Mouse (Mus musculus) heart, embryonic 11.5 days (tissue): ENCODE data around the gene Pomt1. TPM values are rescaled to one million over a fixed set of nuclear protein-coding genes. Genes with fewer than 3 reads are reported as not detected.
A peak's percentile ranks its signal among the peaks of the same experiment; 100 is the strongest.

Experiments used
- ATAC-seq: fragments of 200-750 bp; cut with Nextera tagmentation; replicated peaks from 2 replicates; pipeline ENCODE4 v1.8.0; 2017; ENCODE audit warnings: moderate library complexity; ENCODE audit not compliant: insufficient number of reproducible peaks, low FRiP score, low TSS enrichment
- H3K27ac ChIP-seq: fragments of 300-500 bp; sonication (generic); 2 replicates; pipeline ENCODE4 v1.5.1; 2014; ENCODE audit warnings: mild to moderate bottlenecking, low read depth, low read length
- H3K27me3 ChIP-seq: fragments of 300-500 bp; sonication (generic); 2 replicates; pipeline ENCODE4 v1.6.1; 2014; ENCODE audit warnings: mild to moderate bottlenecking, low read length, mixed read lengths; ENCODE audit not compliant: control insufficient read depth, insufficient read depth
- H3K36me3 ChIP-seq: fragments of 300-500 bp; sonication (generic); 2 replicates; pipeline ENCODE4 v1.6.1; 2014; ENCODE audit warnings: mild to moderate bottlenecking, low read length, moderate library complexity, mixed read lengths; ENCODE audit not compliant: control insufficient read depth, insufficient read depth
- H3K4me1 ChIP-seq: fragments of 300-500 bp; sonication (generic); 2 replicates; pipeline ENCODE4 v1.6.1; 2014; ENCODE audit warnings: low read length; ENCODE audit not compliant: control insufficient read depth, insufficient read depth
- H3K4me2 ChIP-seq: fragments of 300-500 bp; sonication (generic); 2 replicates; pipeline ENCODE4 v1.6.1; 2014; ENCODE audit warnings: mild to moderate bottlenecking, moderate library complexity
- H3K4me3 ChIP-seq: fragments of 300-500 bp; sonication (generic); 2 replicates; pipeline ENCODE4 v1.5.1; 2014; ENCODE audit warnings: low read depth, low read length
- H3K9ac ChIP-seq: fragments of 300-500 bp; sonication (generic); 2 replicates; pipeline ENCODE4 v1.6.1; 2014; ENCODE audit warnings: mild to moderate bottlenecking, low read depth, low read length, moderate library complexity
- H3K9me3 ChIP-seq: fragments of 300-500 bp; sonication (generic); replicated peaks from 2 replicates; pipeline ENCODE4 v1.6.1; 2016; ENCODE audit warnings: low read length; ENCODE audit not compliant: control insufficient read depth
- WGBS: fragments of 180-500 bp; shearing (Covaris S2); extraction: QIAGEN DNeasy Blood & Tissue Kit; methylation state at CpG from one replicate; pipeline ENCODE4 v1.1.7; 2014; ENCODE audit not compliant: insufficient replicate concordance; 5-methylcytosine and 5-hydroxymethylcytosine counted together
- polyA plus RNA-seq: library from polyadenylated mRNA; unstranded; fragments of >200 nt; fragmentation: Nextera tagmentation; extraction: Ambion mirVana; gene quantifications from 2 replicates; pipeline ENCODE4 v1.2.1, GENCODE M21; 2014

The Pomt1 gene
- polyA plus RNA-seq, 1 experiment from 2014 or later: 15.3 TPM

GRCm38 (mm10) chr2:32251791-32252527 lies 15.6 kb downstream of the Pomt1 start:
- H3K4me2 ChIP-seq: no peak overlapping the region

GRCm38 (mm10) chr2:32252658-32253057 lies 16.3 kb downstream of the Pomt1 start:
- 85% methylated on average over 5 of the region's 5 CpGs for WGBS
- no peak for ATAC-seq
- Histone ChIP-seq H3K36me3 (peaks cover 8% of the 10 kb centered on the region), H3K4me1 (no peaks in the 10 kb centered on the region), H3K4me3 (no peak overlapping the region), H3K27ac (no peak overlapping the region), H3K27me3 (no peaks in the 10 kb centered on the region), H3K4me2 (no peak overlapping the region), H3K9me3 (no peaks in the 10 kb centered on the region), H3K9ac (no peak overlapping the region)

More at GRCm38 (mm10) chr2:32251791-32252527, 15.6 kb downstream of the Pomt1 start:
- Histone ChIP-seq H3K9me3 (no peaks in the 10 kb centered on the region), H3K27ac (no peak overlapping the region), H3K36me3 (peaks cover 8% of the 10 kb centered on the region), H3K9ac (no peak overlapping the region), H3K27me3 (no peaks in the 10 kb centered on the region), H3K4me1 (no peaks in the 10 kb centered on the region), H3K4me3 (no peak overlapping the region)
- no peak for ATAC-seq
- WGBS: 78% methylated on average over 12 of the region's 12 CpGs

- Histone ChIP-seq H3K4me2 (no peak overlapping the region), H3K36me3 (peaks cover 12% of the 10 kb centered on the region), H3K27ac (no peak overlapping the region), H3K4me1 (no peaks in the 10 kb centered on the region), H3K4me3 (no peak overlapping the region), H3K9ac (no peak overlapping the region), H3K27me3 (no peaks in the 10 kb centered on the region), H3K9me3 (no peaks in the 10 kb centered on the region)
- 37% methylated on average over 1 of the region's 1 CpGs for WGBS
- no peak for ATAC-seq
Measured at GRCm38 (mm10) chr2:32253352-32253751, 17.0 kb downstream of the Pomt1 start.

GRCm38 (mm10) chr2:32254563-32254962 lies 18.2 kb downstream of the Pomt1 start:
- no peak overlapping the region for H3K27ac ChIP-seq
- no peaks in the 10 kb centered on the region for H3K27me3 ChIP-seq
- 78% methylated on average over 5 of the region's 5 CpGs for WGBS
- no peaks in the 10 kb centered on the region for H3K9me3 ChIP-seq
- H3K4me2 ChIP-seq: no peak overlapping the region
- H3K9ac ChIP-seq: no peak overlapping the region
- peaks cover 12% of the 10 kb centered on the region for H3K36me3 ChIP-seq
- H3K4me1 ChIP-seq: peaks cover 8% of the 10 kb centered on the region
- H3K4me3 ChIP-seq: no peak overlapping the region
- ATAC-seq: no peak

- no peak overlapping the region for H3K27ac ChIP-seq
- 88% methylated on average over 11 of the region's 11 CpGs for WGBS
Measured at GRCm38 (mm10) chr2:32256273-32256672, 19.9 kb downstream of the Pomt1 start.

GRCm38 (mm10) chr2:32258887-32259533 lies 22.6 kb downstream of the Pomt1 start:
- Histone ChIP-seq H3K36me3 (peaks cover 9% of the 10 kb centered on the region), H3K9ac (peak overlapping the region; percentile 90), H3K4me2 (peak overlapping the region; percentile 87), H3K4me3 (peak overlapping the region; percentile 83), H3K27ac (no peak overlapping the region), H3K27me3 (no peaks in the 10 kb centered on the region), H3K9me3 (no peaks in the 10 kb centered on the region), H3K4me1 (peaks cover 12% of the 10 kb centered on the region)
- WGBS: 51% methylated on average over 6 of the region's 6 CpGs
- ATAC-seq: 0 out of 2 replicates have a peak, but pooled peaks have one; percentile 1

More at GRCm38 (mm10) chr2:32256273-32256672, 19.9 kb downstream of the Pomt1 start:
- Histone ChIP-seq H3K27me3 (no peaks in the 10 kb centered on the region), H3K4me2 (no peak overlapping the region), H3K4me3 (no peak overlapping the region), H3K4me1 (peaks cover 12% of the 10 kb centered on the region), H3K36me3 (peaks cover 11% of the 10 kb centered on the region), H3K9ac (no peak overlapping the region), H3K9me3 (no peaks in the 10 kb centered on the region)
- no peak for ATAC-seq

GRCm38 (mm10) chr2:32259657-32260417 lies 23.4 kb downstream of the Pomt1 start, which contains the start of gene Uck1:
Uck1 (minus strand) TSS chr2:32260159.
- Histone ChIP-seq H3K27me3 (no peaks in the 10 kb centered on the region), H3K4me1 (peaks cover 12% of the 10 kb centered on the region), H3K9ac (peak within 1 kb of the TSS; percentile 90), H3K9me3 (no peaks in the 10 kb centered on the region), H3K36me3 (peaks cover 9% of the 10 kb centered on the region), H3K4me3 (peak within 1 kb of the TSS; percentile 83), H3K4me2 (peak within 1 kb of the TSS; percentile 87), H3K27ac (no peak within 1 kb of the TSS)
- 2% methylated on average over 57 of the region's 59 CpGs for WGBS
- peak; percentile 88 for ATAC-seq

GRCm38 (mm10) chr2:32260635-32261034 lies 24.2 kb downstream of the Pomt1 start:
- H3K4me2 ChIP-seq: peak overlapping the region; percentile 87
- H3K4me3 ChIP-seq: peak overlapping the region; percentile 83; the same call in 1 of the 2 replicates
- peaks cover 9% of the 10 kb centered on the region for H3K36me3 ChIP-seq
- no peaks in the 10 kb centered on the region for H3K9me3 ChIP-seq
- WGBS: 32% methylated on average over 4 of the region's 4 CpGs
- H3K27ac ChIP-seq: no peak overlapping the region
- no peaks in the 10 kb centered on the region for H3K27me3 ChIP-seq
- no peak for ATAC-seq
- peak overlapping the region; percentile 90; the same call in 1 of the 2 replicates for H3K9ac ChIP-seq
- H3K4me1 ChIP-seq: peaks cover 12% of the 10 kb centered on the region
